Mouse (Mus musculus): ENCODE results near the gene Vwa7. TPM values are rescaled to one million over a fixed set of nuclear protein-coding genes. Genes with fewer than 3 reads are reported as not detected.

Gene Vwa7
- total and polyA plus RNA-seq, 3 experiments: 9.8 to 10.4 TPM; not detected in 1

GRCm38 (mm10) chr17:34981690-34982180, 34.6 kb upstream of the Vwa7 start, which contains the start of gene Lsm2 (continued):
- TF ChIP-seq NELFE (IDR thresholded peaks at IDR 0.05; ENCODE audit: low read depth, low read length) (peak; percentile 65), ETS1 (IDR thresholded peaks at IDR 0.05; ENCODE audit: low read depth, low read length) (peak; percentile 19; the same call in 1 of the 2 replicates), SIN3A (IDR thresholded peaks at IDR 0.05; ENCODE audit: low read length) (peak; percentile 82; the same call in 1 of the 2 replicates), USF2 (IDR thresholded peaks at IDR 0.05; ENCODE audit: borderline replicate concordance in 1 of 2, insufficient read depth in 1 of 2, low read depth in 1 of 2, low read length in 2 of 2) (no peak), ZC3H11A (IDR thresholded peaks at IDR 0.05; ENCODE audit: low read depth, low read length) (no peak), MXI1 (IDR thresholded peaks at IDR 0.05; ENCODE audit: low read depth, low read length) (peak; percentile 89), GATA1 (IDR thresholded peaks at IDR 0.05; ENCODE audit: low read depth, low read length) (no peak), TBP (IDR thresholded peaks at IDR 0.05; ENCODE audit: low read depth, low read length) (0 out of 2 replicates have a peak, but pooled peaks have one; percentile 75), MAX (IDR thresholded peaks at IDR 0.05; ENCODE audit: low read length) (peak; percentile 81), NRF1 (IDR thresholded peaks at IDR 0.05; ENCODE audit: insufficient read depth, low read depth, low read length, poor library complexity, severe bottlenecking) (peak; percentile 94), HCFC1 (IDR thresholded peaks at IDR 0.05; ENCODE audit: low read depth, low read length) (peak; percentile 80), KAT2A (conservative IDR thresholded peaks at IDR 0.05; ENCODE audit: low read depth, low read length) (peak; percentile 35; the same call in 1 of the 2 replicates), MYB (IDR thresholded peaks at IDR 0.05; ENCODE audit: low read depth, low read length) (no peak), MYC (IDR thresholded peaks at IDR 0.05; ENCODE audit: low read depth, low read length) (peak; percentile 88), MAFK (IDR thresholded peaks at IDR 0.05; ENCODE audit: borderline replicate concordance, low read depth, low read length) (no peak), RAD21 (IDR thresholded peaks at IDR 0.05; ENCODE audit: low read depth, low read length) (no peak), JUND (IDR thresholded peaks at IDR 0.05; ENCODE audit: low read depth, low read length) (no peak), CHD2 (IDR thresholded peaks at IDR 0.05; ENCODE audit: low read length) (no peak), CTCF (IDR thresholded peaks at IDR 0.05 in 2 of 3, conservative IDR thresholded peaks at IDR 0.05 in 1 of 3; ENCODE audit: control insufficient read depth in 1 of 3, insufficient read depth in 1 of 3, low read depth in 2 of 3, low read length in 3 of 3, poor library complexity in 1 of 3, severe bottlenecking in 1 of 3) (no peak), ZNF384 (IDR thresholded peaks at IDR 0.05; ENCODE audit: low read depth, low read length) (no peak), TAL1 (IDR thresholded peaks at IDR 0.05; ENCODE audit: low read length) (no peak), USF1 (IDR thresholded peaks at IDR 0.05; ENCODE audit: low read depth, low read length) (no peak), MAZ (IDR thresholded peaks at IDR 0.05; ENCODE audit: low read depth, low read length) (0 out of 2 replicates have a peak, but pooled peaks have one; percentile 38)

GRCm38 (mm10) chr17:34982328-34982727, 34.1 kb upstream of the Vwa7 start:
- Histone ChIP-seq H3K79me2 (ENCODE audit: control insufficient read depth, insufficient read depth, low read length, poor library complexity) (peaks cover 30% of the 10 kb centered on the region), H3K9ac (ENCODE audit: control insufficient read depth, low read depth, low read length, poor library complexity, severe bottlenecking) (peak overlapping the region; percentile 99), H3K4me1 (ENCODE audit: control insufficient read depth in 1 of 2, insufficient read depth in 2 of 2, low read length in 2 of 2) (no peaks in the 10 kb centered on the region; a peak in 1 of 4 replicates), H3K27me3 (ENCODE audit: control insufficient read depth in 1 of 2, insufficient read depth in 2 of 2, low read length in 2 of 2) (no peaks in the 10 kb centered on the region), H3K4me3 (ENCODE audit: control insufficient read depth in 1 of 2, insufficient read depth in 1 of 2, low read depth in 2 of 2, low read length in 2 of 2) (peak overlapping the region; percentile 88 to 89), H3K27ac (ENCODE audit: control insufficient read depth, low read depth, low read length) (peak overlapping the region; percentile 94), H3K36me3 (ENCODE audit: control insufficient read depth in 1 of 2, insufficient read depth in 2 of 2, low read length in 2 of 2) (peaks cover 0 to 6% of the 10 kb centered on the region in 2 experiments; a peak in 2 of 4 replicates), H3K9me3 (replicated peaks; ENCODE audit: insufficient read depth, low read length) (no peaks in the 10 kb centered on the region)
- TF ChIP-seq TBP (IDR thresholded peaks at IDR 0.05; ENCODE audit: low read depth, low read length) (peak; percentile 30; the same call in 1 of the 2 replicates), MAX (IDR thresholded peaks at IDR 0.05; ENCODE audit: low read length) (no peak)
- DNase-seq (ENCODE audit: low read depth, low spot score): peak; percentile 49

Measured in MEL (cell line).